In the genomic region with DNA sequence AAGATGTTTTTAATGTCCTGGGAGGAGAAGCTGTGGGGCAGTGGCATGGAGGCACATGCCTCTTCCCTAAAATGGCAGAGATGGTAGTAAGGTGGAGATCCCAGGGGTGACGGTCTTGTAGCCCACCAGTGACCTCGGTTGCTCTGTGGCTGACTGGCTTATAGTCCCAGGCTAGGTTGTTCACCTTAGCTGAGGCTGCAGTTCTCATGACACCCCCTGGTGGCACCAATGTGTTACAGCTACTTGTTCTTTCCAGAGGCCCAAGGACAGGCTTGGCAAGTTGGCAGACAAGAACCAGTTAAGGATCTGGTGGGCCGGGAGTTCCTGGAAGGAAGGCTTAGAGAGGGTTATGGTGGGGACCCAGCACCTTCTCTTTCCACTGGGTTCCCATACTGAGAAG, we compare ENCODE assay signal across 8 mouse cellular contexts. TPM values are rescaled to one million over a fixed set of nuclear protein-coding genes. Genes with fewer than 3 reads are reported as not detected.
A peak's percentile ranks its signal among the peaks of the same experiment; 100 is the strongest.
DNase-seq lines count a peak whose midpoint lies in the region; ATAC-seq lines count a peak whose summit lies in the region.

No protein-coding gene starts in this region.

- DNase-seq in heart, adult 11 months = peak; percentile 93
- peak; percentile 37 for DNase-seq in c-Kit-negative CD71-positive TER-119-positive erythroid progenitor cells, embryonic 14.5 days (ENCODE audit: low read depth, low spot score)
- peak; percentile 78 for DNase-seq in forebrain, embryonic 11.5 days (ENCODE audit: low spot score)
- peak; percentile 81 for DNase-seq in hindbrain, embryonic 11.5 days (ENCODE audit: low spot score)
- peak; percentile 67 to 74 for DNase-seq in left cerebral cortex, adult 18-20 months (ENCODE audit: low spot score in 2 of 2)
- DNase-seq in midbrain, embryonic 10.5 days (ENCODE audit: low spot score) = peak; percentile 66
- peak; percentile 13 for DNase-seq in spleen, adult 12 weeks (ENCODE audit: low spot score)

- no peaks in the 10 kb centered on the region for H3K9me3 ChIP-seq in heart, embryonic 12.5 days (replicated peaks)
- H3K9me3 ChIP-seq in forebrain, embryonic 11.5 days (ENCODE audit: control insufficient read depth, low read length) = no peaks in the 10 kb centered on the region
- H3K9me3 ChIP-seq in hindbrain, embryonic 11.5 days (ENCODE audit: control insufficient read depth, low read length) = no peaks in the 10 kb centered on the region
- H3K9me3 ChIP-seq in midbrain, embryonic 10.5 days (replicated peaks) = no peaks in the 10 kb centered on the region

- WGBS in heart, embryonic 12.5 days = 36% methylated on average over 3 of the region's 3 CpGs
- 34% methylated on average over 3 of the region's 3 CpGs for WGBS in forebrain, embryonic 11.5 days
- 45% methylated on average over 3 of the region's 3 CpGs for WGBS in hindbrain, embryonic 11.5 days
- WGBS in midbrain, embryonic 10.5 days = 56% methylated on average over 3 of the region's 3 CpGs

- no peak overlapping the region for H3K9ac ChIP-seq in heart, embryonic 12.5 days
- H3K9ac ChIP-seq in forebrain, embryonic 11.5 days (ENCODE audit: low read length) = no peak overlapping the region
- no peak overlapping the region for H3K9ac ChIP-seq in hindbrain, embryonic 11.5 days (ENCODE audit: low read depth, low read length)

- H3K27me3 ChIP-seq in heart, embryonic 12.5 days (replicated peaks) = peaks cover 24% of the 10 kb centered on the region
- H3K27me3 ChIP-seq in forebrain, embryonic 11.5 days (ENCODE audit: control insufficient read depth, insufficient read depth, low read length) = no peaks in the 10 kb centered on the region
- no peaks in the 10 kb centered on the region for H3K27me3 ChIP-seq in hindbrain, embryonic 11.5 days (ENCODE audit: control insufficient read depth, insufficient read depth, low read length)
- H3K27me3 ChIP-seq in midbrain, embryonic 10.5 days (ENCODE audit: low read depth, poor library complexity, severe bottlenecking) = peaks cover 23% of the 10 kb centered on the region

- peaks cover 34% of the 10 kb centered on the region for H3K4me1 ChIP-seq in heart, embryonic 12.5 days (replicated peaks)
- no peaks in the 10 kb centered on the region for H3K4me1 ChIP-seq in forebrain, embryonic 11.5 days (replicated peaks; ENCODE audit: control insufficient read depth, insufficient read depth, low read length)
- H3K4me1 ChIP-seq in hindbrain, embryonic 11.5 days (replicated peaks; ENCODE audit: control insufficient read depth, insufficient read depth, low read length) = no peaks in the 10 kb centered on the region
- peaks cover 15% of the 10 kb centered on the region for H3K4me1 ChIP-seq in midbrain, embryonic 10.5 days

- H3K36me3 ChIP-seq in heart, embryonic 12.5 days = no peaks in the 10 kb centered on the region
- H3K36me3 ChIP-seq in forebrain, embryonic 11.5 days (ENCODE audit: control insufficient read depth, insufficient read depth, low read length) = no peaks in the 10 kb centered on the region
- no peaks in the 10 kb centered on the region for H3K36me3 ChIP-seq in hindbrain, embryonic 11.5 days (ENCODE audit: control insufficient read depth, insufficient read depth, low read length)
- H3K36me3 ChIP-seq in midbrain, embryonic 10.5 days = peaks cover 14% of the 10 kb centered on the region

- no peak overlapping the region for H3K4me3 ChIP-seq in heart, embryonic 12.5 days
- no peak overlapping the region for H3K4me3 ChIP-seq in forebrain, embryonic 11.5 days (ENCODE audit: low read depth, low read length)
- H3K4me3 ChIP-seq in hindbrain, embryonic 11.5 days (ENCODE audit: low read depth, low read length) = no peak overlapping the region
- H3K4me3 ChIP-seq in midbrain, embryonic 10.5 days = no peak overlapping the region

- H3K4me2 ChIP-seq in heart, embryonic 12.5 days = no peak overlapping the region
- no peak overlapping the region for H3K4me2 ChIP-seq in forebrain, embryonic 11.5 days (ENCODE audit: low read depth, low read length, severe bottlenecking)
- H3K4me2 ChIP-seq in hindbrain, embryonic 11.5 days (replicated peaks; ENCODE audit: low read depth, low read length) = no peak overlapping the region

- H3K27ac ChIP-seq in heart, embryonic 12.5 days (ENCODE audit: poor library complexity, severe bottlenecking) = no peak overlapping the region
- no peak overlapping the region for H3K27ac ChIP-seq in forebrain, embryonic 11.5 days (ENCODE audit: low read depth, low read length)
- no peak overlapping the region for H3K27ac ChIP-seq in hindbrain, embryonic 11.5 days (ENCODE audit: low read depth, low read length)
- H3K27ac ChIP-seq in midbrain, embryonic 10.5 days (replicated peaks) = no peak overlapping the region

- no peak for ATAC-seq in heart, embryonic 12.5 days (ENCODE audit: insufficient number of reproducible peaks, low FRiP score)
- ATAC-seq in forebrain, embryonic 11.5 days (replicated peaks; ENCODE audit: low FRiP score) = peak; percentile 43; the same call in 1 of the 2 replicates
- ATAC-seq in hindbrain, embryonic 11.5 days (ENCODE audit: low FRiP score) = peak; percentile 48; the same call in 1 of the 2 replicates

RNA-seq across cellular contexts. Expression of gene Lrrc10b, which starts 21.4 kb away (rescaled TPM):
- polyA plus RNA-seq in heart, embryonic 12.5 days (2016; fragmentation: Nextera tagmentation; extraction: Ambion mirVana) = 0.14 and 0.26 TPM in 2 replicates
- polyA plus RNA-seq in forebrain, embryonic 11.5 days (2014; fragmentation: Nextera tagmentation; extraction: Ambion mirVana) = 0.33 and 0.71 TPM in 2 replicates
- 0.59 and 0.69 TPM in 2 replicates for polyA plus RNA-seq in hindbrain, embryonic 11.5 days (2014; fragmentation: Nextera tagmentation; extraction: Ambion mirVana)
- 10 to 100 TPM; 12.7 to 27.8 TPM for total RNA-seq in left cerebral cortex, adult 18-20 months (2021)
- 0.70 and 1.4 TPM in 2 replicates for polyA plus RNA-seq in midbrain, embryonic 10.5 days (2016; fragmentation: Nextera tagmentation; extraction: Ambion mirVana)

RNA-seq across cellular contexts. Expression of gene Ppp1r32, which starts 46.8 kb away (rescaled TPM):
- 0.14 TPM in 1 of 2 replicates, not detected in the other for polyA plus RNA-seq in heart, embryonic 12.5 days (2016; fragmentation: Nextera tagmentation; extraction: Ambion mirVana)
- 0.41 and 0.64 TPM in 2 replicates for polyA plus RNA-seq in forebrain, embryonic 11.5 days (2014; fragmentation: Nextera tagmentation; extraction: Ambion mirVana)
- 1.7 TPM in 2 replicates for polyA plus RNA-seq in hindbrain, embryonic 11.5 days (2014; fragmentation: Nextera tagmentation; extraction: Ambion mirVana)
- total RNA-seq in left cerebral cortex, adult 18-20 months (2021) = under 1 TPM; 0.77 to 0.91 TPM
- polyA plus RNA-seq in midbrain, embryonic 10.5 days (2016; fragmentation: Nextera tagmentation; extraction: Ambion mirVana) = 0.39 and 0.47 TPM in 2 replicates

RNA-seq across cellular contexts. Expression of gene Syt7, which starts 47.0 kb away (rescaled TPM):
- polyA plus RNA-seq in heart, embryonic 12.5 days (2016; fragmentation: Nextera tagmentation; extraction: Ambion mirVana) = 0.59 and 1.3 TPM in 2 replicates
- 3.2 and 7.7 TPM in 2 replicates for polyA plus RNA-seq in forebrain, embryonic 11.5 days (2014; fragmentation: Nextera tagmentation; extraction: Ambion mirVana)
- 2.1 and 2.4 TPM in 2 replicates for polyA plus RNA-seq in hindbrain, embryonic 11.5 days (2014; fragmentation: Nextera tagmentation; extraction: Ambion mirVana)
- 100 to 1,000 TPM; 267 to 301 TPM for total RNA-seq in left cerebral cortex, adult 18-20 months (2021)
- 1.6 and 2.2 TPM in 2 replicates for polyA plus RNA-seq in midbrain, embryonic 10.5 days (2016; fragmentation: Nextera tagmentation; extraction: Ambion mirVana)

Comparison
In these comparisons a context has a peak if more than half of its experiments do, and no peak if none do; other contexts are left out.
1. DNase-seq: peak in every context shown above with its lines; median percentile 93 in heart, adult 11 months; 81 in hindbrain, embryonic 11.5 days; 78 in forebrain, embryonic 11.5 days; 70 in left cerebral cortex, adult 18-20 months; 66 in midbrain, embryonic 10.5 days; 37 in c-Kit-negative CD71-positive TER-119-positive erythroid progenitor cells, embryonic 14.5 days; 13 in spleen, adult 12 weeks.